Mouse (Mus musculus) embryonic facial prominence, embryonic 14.5 days (tissue): ENCODE measurements around the gene Itprip. TPM values are rescaled to one million over a fixed set of nuclear protein-coding genes. Genes with fewer than 3 reads are reported as not detected.

ENCODE experiments used
- ATAC-seq: fragments of 200-750 bp; cut with Nextera tagmentation; 2 replicates; pipeline ENCODE4 v1.8.0; 2017; ENCODE audit warnings: low read depth, moderate number of reproducible peaks, moderate TSS enrichment
- DNase-seq: peaks from one replicate; pipeline ENCODE4 v3.0.0-alpha.2; 2015; ENCODE audit warnings: low spot score
- H3K27ac ChIP-seq: fragments of 300-500 bp; sonication (generic); replicated peaks from 2 replicates; pipeline ENCODE4 v1.5.1; 2014; ENCODE audit warnings: low read depth, mild to moderate bottlenecking, low read length, moderate library complexity
- H3K27me3 ChIP-seq: fragments of 300-500 bp; sonication (generic); replicated peaks from 2 replicates; pipeline ENCODE4 v1.6.1; 2014; ENCODE audit warnings: low read length; ENCODE audit not compliant: control insufficient read depth, insufficient read depth
- H3K36me3 ChIP-seq: fragments of 300-500 bp; sonication (generic); 2 replicates; pipeline ENCODE4 v1.6.1; 2014; ENCODE audit warnings: low read length, mixed read lengths; ENCODE audit not compliant: control insufficient read depth, insufficient read depth
- H3K4me1 ChIP-seq: fragments of 300-500 bp; sonication (generic); 2 replicates; pipeline ENCODE4 v1.6.1; 2014; ENCODE audit warnings: antibody characterized with exemption, low read length; ENCODE audit not compliant: control insufficient read depth, insufficient read depth
- H3K4me2 ChIP-seq: fragments of 300-500 bp; sonication (generic); 2 replicates; pipeline ENCODE4 v1.6.1; 2014; ENCODE audit warnings: low read depth, mild to moderate bottlenecking, low read length, moderate library complexity, mixed read lengths
- H3K4me3 ChIP-seq: fragments of 300-500 bp; sonication (generic); 2 replicates; pipeline ENCODE4 v1.5.1; 2014; ENCODE audit warnings: low read depth, mild to moderate bottlenecking, low read length
- H3K9ac ChIP-seq: fragments of 300-500 bp; sonication (generic); 2 replicates; pipeline ENCODE4 v1.6.1; 2014; ENCODE audit warnings: low read depth, mild to moderate bottlenecking, low read length, moderate library complexity, mixed read lengths
- H3K9me3 ChIP-seq: fragments of 300-500 bp; sonication (generic); 2 replicates; pipeline ENCODE4 v1.6.1; 2016; ENCODE audit warnings: low read length; ENCODE audit not compliant: control insufficient read depth
- WGBS: fragments of 180-500 bp; shearing (Covaris S2); extraction: QIAGEN DNeasy Blood & Tissue Kit; methylation state at CpG from one replicate; pipeline ENCODE4 v1.1.7; 2014; 5-methylcytosine and 5-hydroxymethylcytosine counted together
- polyA plus RNA-seq: library from polyadenylated mRNA; unstranded; fragments of >200 nt; fragmentation: Nextera tagmentation; extraction: Ambion mirVana; gene quantifications from 2 replicates; pipeline ENCODE4 v1.2.1, GENCODE M21; 2014

Itprip gene
- polyA plus RNA-seq, 1 experiment from 2014 or later, result 10.7 TPM

GRCm38 (mm10) chr19:47936490-47936889 lies 17.4 kb upstream of the Itprip start:
- Histone ChIP-seq H3K4me1 (peaks cover 5% of the 10 kb centered on the region; the same call in 1 of the 2 replicates), H3K9ac (no peak overlapping the region), H3K4me2 (no peak overlapping the region), H3K4me3 (no peak overlapping the region), H3K27me3 (peaks cover 6% of the 10 kb centered on the region), H3K27ac (no peak overlapping the region), H3K36me3 (no peaks in the 10 kb centered on the region), H3K9me3 (no peaks in the 10 kb centered on the region)
- DNase-seq (no peak), ATAC-seq (no peak)
- WGBS, result 85% methylated on average over 11 of the region's 11 CpGs

- Histone ChIP-seq H3K4me3 (no peak overlapping the region), H3K36me3 (no peaks in the 10 kb centered on the region), H3K9ac (no peak overlapping the region), H3K27ac (no peak overlapping the region), H3K27me3 (peaks cover 6% of the 10 kb centered on the region), H3K4me1 (peaks cover 5% of the 10 kb centered on the region; the same call in 1 of the 2 replicates), H3K9me3 (no peaks in the 10 kb centered on the region), H3K4me2 (no peak overlapping the region)
- DNase-seq (no peak), ATAC-seq (no peak)
- 80% methylated on average over 6 of the region's 6 CpGs for WGBS
Observed at GRCm38 (mm10) chr19:47935530-47935929, 16.4 kb upstream of the Itprip start.

- 63% methylated on average over 16 of the region's 16 CpGs for WGBS
- H3K4me1 ChIP-seq, result peaks cover 5% of the 10 kb centered on the region; the same call in 1 of the 2 replicates
- H3K4me3 ChIP-seq, result no peak overlapping the region
- H3K27ac ChIP-seq, result no peak overlapping the region
- H3K36me3 ChIP-seq, result no peaks in the 10 kb centered on the region
- no peak overlapping the region for H3K4me2 ChIP-seq
- ATAC-seq (no peak), DNase-seq (no peak)
- H3K9ac ChIP-seq, result no peak overlapping the region
- no peaks in the 10 kb centered on the region for H3K9me3 ChIP-seq
- H3K27me3 ChIP-seq, result peaks cover 6% of the 10 kb centered on the region
Observed at GRCm38 (mm10) chr19:47934636-47935238, 15.6 kb upstream of the Itprip start.

- ATAC-seq, result no peak
- peaks cover 6% of the 10 kb centered on the region for H3K27me3 ChIP-seq
Observed at GRCm38 (mm10) chr19:47934146-47934545, 15.0 kb upstream of the Itprip start.

GRCm38 (mm10) chr19:47931982-47932638 lies 13.0 kb upstream of the Itprip start:
- DNase-seq, result peak; percentile 83
- H3K27me3 ChIP-seq, result no peaks in the 10 kb centered on the region
- H3K9me3 ChIP-seq, result no peaks in the 10 kb centered on the region
- no peaks in the 10 kb centered on the region for H3K36me3 ChIP-seq
- peak; percentile 46; the same call in 1 of the 2 replicates for ATAC-seq
- H3K4me3 ChIP-seq, result no peak overlapping the region
- WGBS, result 37% methylated on average over 7 of the region's 7 CpGs
- no peak overlapping the region for H3K9ac ChIP-seq
- H3K4me1 ChIP-seq, result no peaks in the 10 kb centered on the region
- no peak overlapping the region for H3K27ac ChIP-seq
- no peak overlapping the region for H3K4me2 ChIP-seq

More at GRCm38 (mm10) chr19:47934146-47934545, 15.0 kb upstream of the Itprip start:
- no peaks in the 10 kb centered on the region for H3K36me3 ChIP-seq
- H3K9me3 ChIP-seq, result no peaks in the 10 kb centered on the region
- H3K27ac ChIP-seq, result no peak overlapping the region
- no peak overlapping the region for H3K9ac ChIP-seq
- WGBS, result 90% methylated on average over 8 of the region's 8 CpGs
- H3K4me3 ChIP-seq, result no peak overlapping the region
- H3K4me2 ChIP-seq, result no peak overlapping the region
- H3K4me1 ChIP-seq, result peaks cover 5% of the 10 kb centered on the region; the same call in 1 of the 2 replicates
- DNase-seq, result no peak

GRCm38 (mm10) chr19:47929043-47929442 lies 9.9 kb upstream of the Itprip start:
- no peaks in the 10 kb centered on the region for H3K27me3 ChIP-seq
- DNase-seq (peak; percentile 72), ATAC-seq (peak; percentile 59)
- no peak overlapping the region for H3K4me3 ChIP-seq
- no peak overlapping the region for H3K9ac ChIP-seq
- H3K4me2 ChIP-seq, result no peak overlapping the region
- H3K9me3 ChIP-seq, result no peaks in the 10 kb centered on the region
- no peak overlapping the region for H3K27ac ChIP-seq
- no peaks in the 10 kb centered on the region for H3K4me1 ChIP-seq
- WGBS, result 55% methylated on average over 4 of the region's 4 CpGs
- no peaks in the 10 kb centered on the region for H3K36me3 ChIP-seq

- 93% methylated on average over 2 of the region's 2 CpGs for WGBS
- Histone ChIP-seq H3K27me3 (no peaks in the 10 kb centered on the region), H3K9me3 (no peaks in the 10 kb centered on the region), H3K9ac (no peak overlapping the region), H3K4me2 (no peak overlapping the region), H3K27ac (no peak overlapping the region), H3K4me1 (no peaks in the 10 kb centered on the region), H3K4me3 (no peak overlapping the region), H3K36me3 (no peaks in the 10 kb centered on the region)
- no peak for DNase-seq
- no peak for ATAC-seq
Observed at GRCm38 (mm10) chr19:47927032-47927431, 7.9 kb upstream of the Itprip start.

GRCm38 (mm10) chr19:47925819-47926218 lies 6.7 kb upstream of the Itprip start:
- no peak overlapping the region for H3K4me2 ChIP-seq
- WGBS, result 71% methylated on average over 7 of the region's 7 CpGs
- H3K27me3 ChIP-seq, result no peaks in the 10 kb centered on the region
- H3K36me3 ChIP-seq, result no peaks in the 10 kb centered on the region
- ATAC-seq, result no peak
- H3K4me3 ChIP-seq, result no peak overlapping the region
- no peaks in the 10 kb centered on the region for H3K9me3 ChIP-seq
- H3K9ac ChIP-seq, result no peak overlapping the region
- DNase-seq, result no peak
- H3K27ac ChIP-seq, result no peak overlapping the region
- no peaks in the 10 kb centered on the region for H3K4me1 ChIP-seq
